Comparison of ENCODE assay signal across 7 mouse cellular contexts in the genomic region with DNA sequence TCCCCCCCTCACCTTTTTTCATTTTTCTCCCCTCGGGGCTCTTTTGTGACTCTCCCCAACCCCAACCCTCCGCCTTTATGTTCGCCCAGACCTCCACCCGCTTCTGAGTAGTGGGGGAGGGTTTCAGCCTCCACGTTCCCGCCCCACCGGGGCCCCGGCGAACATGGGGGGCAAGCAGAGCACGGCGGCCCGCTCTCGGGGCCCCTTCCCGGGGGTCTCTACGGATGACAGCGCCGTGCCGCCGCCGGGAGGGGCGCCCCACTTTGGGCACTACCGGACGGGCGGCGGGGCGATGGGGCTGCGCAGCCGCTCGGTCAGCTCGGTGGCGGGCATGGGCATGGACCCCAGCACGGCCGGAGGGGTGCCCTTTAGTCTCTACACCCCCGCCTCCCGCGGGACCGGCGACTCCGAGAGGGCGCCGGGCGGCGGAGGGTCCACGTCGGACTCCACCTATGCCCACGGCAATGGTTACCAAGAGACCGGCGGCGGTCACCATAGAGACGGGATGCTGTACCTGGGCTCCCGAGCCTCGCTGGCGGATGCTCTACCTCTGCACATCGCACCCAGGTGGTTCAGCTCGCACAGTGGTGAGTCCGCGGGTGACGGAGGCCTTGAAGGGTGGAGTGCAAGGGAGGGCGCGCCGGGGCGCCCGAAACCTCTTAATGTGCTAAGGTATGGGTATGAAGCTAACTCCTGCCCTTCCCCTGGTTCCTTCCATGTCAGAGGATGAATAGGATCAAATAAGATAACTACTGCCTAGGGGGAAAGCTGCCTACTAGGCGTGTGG. TPM values are rescaled to one million over a fixed set of nuclear protein-coding genes. Genes with fewer than 3 reads are reported as not detected.
DNase-seq lines count a peak whose midpoint lies in the region; ATAC-seq and TF ChIP-seq lines count a peak whose summit lies in the region.

No protein-coding gene starts in this region.

- peak; percentile 54 to 80 for DNase-seq in adrenal gland, adult (ENCODE audit: inconsistent age in 2 of 2, low spot score in 1 of 2)
- DNase-seq in cerebellum, postnatal 4 days (ENCODE audit: low spot score in 2 of 2) = peak; percentile 23 to 38
- DNase-seq in gastrocnemius, postnatal 36 days = peak; percentile 11 to 33
- DNase-seq in kidney, adult 18-20 months = peak; percentile 51
- peak; percentile 9 for DNase-seq in limb, embryonic 14.5 days (ENCODE audit: low spot score)
- DNase-seq in spleen, postnatal 14 days (ENCODE audit: low spot score in 2 of 2) = peak; percentile 40 to 44

- peak overlapping the region; percentile 97 for H3K9ac ChIP-seq in limb, embryonic 14.5 days (ENCODE audit: low read depth, low read length, severe bottlenecking)
- peak overlapping the region; percentile 99 for H3K9ac ChIP-seq in midbrain, embryonic 13.5 days (replicated peaks)

- H3K4me1 ChIP-seq in limb, embryonic 14.5 days (ENCODE audit: control insufficient read depth, insufficient read depth, low read length) = peaks cover 28% of the 10 kb centered on the region
- H3K4me1 ChIP-seq in midbrain, embryonic 13.5 days (replicated peaks) = peaks cover 52% of the 10 kb centered on the region

- peak overlapping the region; percentile 93 for H3K4me3 ChIP-seq in limb, embryonic 14.5 days (replicated peaks; ENCODE audit: low read length)
- H3K4me3 ChIP-seq in midbrain, embryonic 13.5 days (replicated peaks) = peak overlapping the region; percentile 99

- peak overlapping the region; percentile 94 for H3K27ac ChIP-seq in limb, embryonic 14.5 days (replicated peaks; ENCODE audit: low read depth, low read length)
- peak overlapping the region; percentile 98 for H3K27ac ChIP-seq in midbrain, embryonic 13.5 days

- no peaks in the 10 kb centered on the region for H3K27me3 ChIP-seq in limb, embryonic 14.5 days (ENCODE audit: control insufficient read depth, insufficient read depth, low read length)
- no peaks in the 10 kb centered on the region for H3K27me3 ChIP-seq in midbrain, embryonic 13.5 days

- intact Hi-C loops in gastrocnemius, postnatal 36 days (cut with DNase I) = loop anchor here (1.0 kb wide), 1 partner anchor 89 kb away; no protein-coding TSS in a partner anchor

- H3K9me3 ChIP-seq in limb, embryonic 14.5 days (ENCODE audit: control insufficient read depth, low read length) = no peaks in the 10 kb centered on the region
- H3K9me3 ChIP-seq in midbrain, embryonic 13.5 days = no peaks in the 10 kb centered on the region

- under 1% methylated on average over 64 of the region's 64 CpGs for WGBS in limb, embryonic 14.5 days
- WGBS in midbrain, embryonic 13.5 days = under 1% methylated on average over 64 of the region's 64 CpGs

- no peak for TF ChIP-seq POLR2A in limb, embryonic 14.5 days (IDR thresholded peaks at IDR 0.05; ENCODE audit: borderline replicate concordance, extremely low read depth, insufficient read depth, insufficient read length)

- H3K4me2 ChIP-seq in limb, embryonic 14.5 days (replicated peaks; ENCODE audit: low read depth, low read length, severe bottlenecking) = peak overlapping the region; percentile 66
- H3K4me2 ChIP-seq in midbrain, embryonic 13.5 days (replicated peaks) = peak overlapping the region; percentile 99

- peak; percentile 31; the same call in 1 of the 2 replicates for ATAC-seq in limb, embryonic 14.5 days (ENCODE audit: low FRiP score, low read depth)
- ATAC-seq in midbrain, embryonic 13.5 days = peak; percentile 57

- no peaks in the 10 kb centered on the region for H3K36me3 ChIP-seq in limb, embryonic 14.5 days (ENCODE audit: control insufficient read depth, insufficient read depth, low read length)
- H3K36me3 ChIP-seq in midbrain, embryonic 13.5 days = no peaks in the 10 kb centered on the region

RNA-seq across cellular contexts. Expression of a gene that starts 1.3 kb away (rescaled TPM):
- total RNA-seq in gastrocnemius, postnatal 36 days (2021) = 10 to 100 TPM; 55.6 TPM
- 133 and 158 TPM in 2 replicates for polyA plus RNA-seq in limb, embryonic 14.5 days (2012; rRNA removed)
- 42.4 and 55.3 TPM in 2 replicates for polyA plus RNA-seq in limb, embryonic 14.5 days (2014; fragmentation: Nextera tagmentation; extraction: Ambion mirVana)
- polyA plus RNA-seq in midbrain, embryonic 13.5 days (2015; fragmentation: Nextera tagmentation; extraction: Ambion mirVana) = 62.4 and 80.7 TPM in 2 replicates

RNA-seq across cellular contexts. Expression of a gene that starts 15.3 kb away (rescaled TPM):
- 1 to 10 TPM; 7.1 to 8.1 TPM for total RNA-seq in gastrocnemius, postnatal 36 days (2021)
- 11.5 and 13.3 TPM in 2 replicates for polyA plus RNA-seq in limb, embryonic 14.5 days (2012; rRNA removed)
- polyA plus RNA-seq in limb, embryonic 14.5 days (2014; fragmentation: Nextera tagmentation; extraction: Ambion mirVana) = 6.0 and 6.1 TPM in 2 replicates
- 6.7 TPM in 2 replicates for polyA plus RNA-seq in midbrain, embryonic 13.5 days (2015; fragmentation: Nextera tagmentation; extraction: Ambion mirVana)

Comparison
In these comparisons a context has a peak if more than half of its experiments do, and no peak if none do; other contexts are left out.
1. Peak in every context shown above with its lines: DNase-seq, ATAC-seq, H3K4me3 ChIP-seq and H3K27ac ChIP-seq.
2. DNase-seq: peak in every context shown above with its lines; median percentile 67 in adrenal gland, adult; 51 in kidney, adult 18-20 months; 42 in spleen, postnatal 14 days; 30 in cerebellum, postnatal 4 days; 22 in gastrocnemius, postnatal 36 days; 9 in limb, embryonic 14.5 days.